Mouse (Mus musculus): ENCODE results near the gene Hacd4. TPM values are rescaled to one million over a fixed set of nuclear protein-coding genes. Genes with fewer than 3 reads are reported as not detected.

The Hacd4 gene
- polyA plus RNA-seq, 1 experiment from 2014 or later, result 2.8 TPM

- no peak for ATAC-seq
- Histone ChIP-seq H3K27me3 (replicated peaks; ENCODE audit: control insufficient read depth, insufficient read depth, low read length) (no peaks in the 10 kb centered on the region), H3K27ac (ENCODE audit: low read length) (no peak overlapping the region), H3K4me1 (replicated peaks; ENCODE audit: control insufficient read depth, insufficient read depth, low read length) (peaks cover 9% of the 10 kb centered on the region), H3K9me3 (ENCODE audit: control insufficient read depth, low read length) (no peaks in the 10 kb centered on the region), H3K4me2 (ENCODE audit: low read length) (peak overlapping the region; percentile 56), H3K36me3 (ENCODE audit: control insufficient read depth, insufficient read depth) (no peaks in the 10 kb centered on the region), H3K4me3 (replicated peaks; ENCODE audit: low read length) (peak overlapping the region; percentile 36), H3K9ac (replicated peaks; ENCODE audit: low read depth, low read length) (peak overlapping the region; percentile 51)
- 33% methylated on average over 4 of the region's 4 CpGs for WGBS
These were observed 232 bp upstream of the Hacd4 start for GRCm38 (mm10) chr4:88438990-88439329.

GRCm38 (mm10) chr4:88437917-88438316 is 811 bp downstream of the Hacd4 start:
- H3K4me1 ChIP-seq (replicated peaks; ENCODE audit: control insufficient read depth, insufficient read depth, low read length), result peaks cover 9% of the 10 kb centered on the region
- no peak overlapping the region for H3K27ac ChIP-seq (ENCODE audit: low read length)
- no peak overlapping the region for H3K9ac ChIP-seq (replicated peaks; ENCODE audit: low read depth, low read length)
- H3K4me3 ChIP-seq (replicated peaks; ENCODE audit: low read length), result no peak overlapping the region
- ATAC-seq, result no peak
- no peaks in the 10 kb centered on the region for H3K9me3 ChIP-seq (ENCODE audit: control insufficient read depth, low read length)
- H3K27me3 ChIP-seq (replicated peaks; ENCODE audit: control insufficient read depth, insufficient read depth, low read length), result no peaks in the 10 kb centered on the region
- H3K4me2 ChIP-seq (ENCODE audit: low read length), result no peak overlapping the region
- 43% methylated on average over 2 of the region's 2 CpGs for WGBS
- no peaks in the 10 kb centered on the region for H3K36me3 ChIP-seq (ENCODE audit: control insufficient read depth, insufficient read depth)

- H3K4me3 ChIP-seq (replicated peaks; ENCODE audit: low read length), result no peak overlapping the region
- H3K4me1 ChIP-seq (replicated peaks; ENCODE audit: control insufficient read depth, insufficient read depth, low read length), result peaks cover 9% of the 10 kb centered on the region
- no peak overlapping the region for H3K9ac ChIP-seq (replicated peaks; ENCODE audit: low read depth, low read length)
- H3K27ac ChIP-seq (ENCODE audit: low read length), result no peak overlapping the region
- no peak for ATAC-seq
- WGBS, result 80% methylated on average over 3 of the region's 3 CpGs
- H3K27me3 ChIP-seq (replicated peaks; ENCODE audit: control insufficient read depth, insufficient read depth, low read length), result no peaks in the 10 kb centered on the region
- H3K36me3 ChIP-seq (ENCODE audit: control insufficient read depth, insufficient read depth), result no peaks in the 10 kb centered on the region
- H3K9me3 ChIP-seq (ENCODE audit: control insufficient read depth, low read length), result no peaks in the 10 kb centered on the region
- no peak overlapping the region for H3K4me2 ChIP-seq (ENCODE audit: low read length)
These were observed 1.6 kb downstream of the Hacd4 start for GRCm38 (mm10) chr4:88437166-88437565.

GRCm38 (mm10) chr4:88436593-88437165 is 2.0 kb downstream of the Hacd4 start:
- ATAC-seq, result no peak
- H3K4me3 ChIP-seq (replicated peaks; ENCODE audit: low read length), result no peak overlapping the region
- peaks cover 9% of the 10 kb centered on the region for H3K4me1 ChIP-seq (replicated peaks; ENCODE audit: control insufficient read depth, insufficient read depth, low read length)
- 92% methylated on average over 6 of the region's 6 CpGs for whole genome bisulfite sequencing
- H3K27ac ChIP-seq (ENCODE audit: low read length), result no peak overlapping the region
- no peaks in the 10 kb centered on the region for H3K36me3 ChIP-seq (ENCODE audit: control insufficient read depth, insufficient read depth)
- H3K9ac ChIP-seq (replicated peaks; ENCODE audit: low read depth, low read length), result no peak overlapping the region
- no peak overlapping the region for H3K4me2 ChIP-seq (ENCODE audit: low read length)
- H3K27me3 ChIP-seq (replicated peaks; ENCODE audit: control insufficient read depth, insufficient read depth, low read length), result no peaks in the 10 kb centered on the region
- no peaks in the 10 kb centered on the region for H3K9me3 ChIP-seq (ENCODE audit: control insufficient read depth, low read length)

- H3K27me3 ChIP-seq (replicated peaks; ENCODE audit: control insufficient read depth, insufficient read depth, low read length), result no peaks in the 10 kb centered on the region
- no peak for ATAC-seq
- no peaks in the 10 kb centered on the region for H3K36me3 ChIP-seq (ENCODE audit: control insufficient read depth, insufficient read depth)
- no peaks in the 10 kb centered on the region for H3K9me3 ChIP-seq (ENCODE audit: control insufficient read depth, low read length)
- no peak overlapping the region for H3K27ac ChIP-seq (ENCODE audit: low read length)
- no peak overlapping the region for H3K9ac ChIP-seq (replicated peaks; ENCODE audit: low read depth, low read length)
- no peaks in the 10 kb centered on the region for H3K4me1 ChIP-seq (replicated peaks; ENCODE audit: control insufficient read depth, insufficient read depth, low read length)
- no peak overlapping the region for H3K4me2 ChIP-seq (ENCODE audit: low read length)
- no peak overlapping the region for H3K4me3 ChIP-seq (replicated peaks; ENCODE audit: low read length)
- WGBS, result 84% methylated on average over 8 of the region's 8 CpGs
These were observed 6.2 kb downstream of the Hacd4 start for GRCm38 (mm10) chr4:88432412-88433024.

- Histone ChIP-seq H3K4me2 (ENCODE audit: low read length) (no peak overlapping the region), H3K9me3 (ENCODE audit: control insufficient read depth, low read length) (no peaks in the 10 kb centered on the region), H3K4me3 (replicated peaks; ENCODE audit: low read length) (no peak overlapping the region), H3K36me3 (ENCODE audit: control insufficient read depth, insufficient read depth) (no peaks in the 10 kb centered on the region), H3K9ac (replicated peaks; ENCODE audit: low read depth, low read length) (no peak overlapping the region), H3K27me3 (replicated peaks; ENCODE audit: control insufficient read depth, insufficient read depth, low read length) (no peaks in the 10 kb centered on the region), H3K4me1 (replicated peaks; ENCODE audit: control insufficient read depth, insufficient read depth, low read length) (no peaks in the 10 kb centered on the region), H3K27ac (ENCODE audit: low read length) (no peak overlapping the region)
- no peak for ATAC-seq
- 89% methylated on average over 2 of the region's 2 CpGs for WGBS
These were observed 11.0 kb downstream of the Hacd4 start for GRCm38 (mm10) chr4:88427630-88428239.

GRCm38 (mm10) chr4:88424563-88424962 is 14.2 kb downstream of the Hacd4 start:
- H3K4me1 ChIP-seq (replicated peaks; ENCODE audit: control insufficient read depth, insufficient read depth, low read length), result no peaks in the 10 kb centered on the region
- H3K4me3 ChIP-seq (replicated peaks; ENCODE audit: low read length), result no peak overlapping the region
- no peaks in the 10 kb centered on the region for H3K36me3 ChIP-seq (ENCODE audit: control insufficient read depth, insufficient read depth)
- H3K27me3 ChIP-seq (replicated peaks; ENCODE audit: control insufficient read depth, insufficient read depth, low read length), result no peaks in the 10 kb centered on the region
- no peak overlapping the region for H3K4me2 ChIP-seq (ENCODE audit: low read length)
- H3K9me3 ChIP-seq (ENCODE audit: control insufficient read depth, low read length), result no peaks in the 10 kb centered on the region
- no peak overlapping the region for H3K9ac ChIP-seq (replicated peaks; ENCODE audit: low read depth, low read length)
- H3K27ac ChIP-seq (ENCODE audit: low read length), result no peak overlapping the region
- ATAC-seq, result no peak

GRCm38 (mm10) chr4:88419378-88419777 is 19.4 kb downstream of the Hacd4 start:
- no peak overlapping the region for H3K4me3 ChIP-seq (replicated peaks; ENCODE audit: low read length)
- WGBS, result 93% methylated on average over 5 of the region's 5 CpGs
- no peak overlapping the region for H3K4me2 ChIP-seq (ENCODE audit: low read length)
- ATAC-seq, result no peak
- no peaks in the 10 kb centered on the region; the same call in 1 of the 2 replicates for H3K4me1 ChIP-seq (replicated peaks; ENCODE audit: control insufficient read depth, insufficient read depth, low read length)
- H3K27ac ChIP-seq (ENCODE audit: low read length), result no peak overlapping the region
- H3K36me3 ChIP-seq (ENCODE audit: control insufficient read depth, insufficient read depth), result no peaks in the 10 kb centered on the region
- H3K9me3 ChIP-seq (ENCODE audit: control insufficient read depth, low read length), result no peaks in the 10 kb centered on the region
- no peaks in the 10 kb centered on the region for H3K27me3 ChIP-seq (replicated peaks; ENCODE audit: control insufficient read depth, insufficient read depth, low read length)
- H3K9ac ChIP-seq (replicated peaks; ENCODE audit: low read depth, low read length), result no peak overlapping the region

GRCm38 (mm10) chr4:88415017-88415416 is 23.7 kb downstream of the Hacd4 start:
- no peaks in the 10 kb centered on the region; the same call in 1 of the 2 replicates for H3K4me1 ChIP-seq (replicated peaks; ENCODE audit: control insufficient read depth, insufficient read depth, low read length)
- no peak overlapping the region for H3K9ac ChIP-seq (replicated peaks; ENCODE audit: low read depth, low read length)
- no peaks in the 10 kb centered on the region for H3K27me3 ChIP-seq (replicated peaks; ENCODE audit: control insufficient read depth, insufficient read depth, low read length)
- H3K4me3 ChIP-seq (replicated peaks; ENCODE audit: low read length), result no peak overlapping the region
- ATAC-seq, result no peak
- peaks cover 4% of the 10 kb centered on the region; the same call in 1 of the 2 replicates for H3K36me3 ChIP-seq (ENCODE audit: control insufficient read depth, insufficient read depth)
- WGBS, result 26% methylated on average over 2 of the region's 2 CpGs
- no peak overlapping the region for H3K27ac ChIP-seq (ENCODE audit: low read length)
- no peak overlapping the region for H3K4me2 ChIP-seq (ENCODE audit: low read length)
- no peaks in the 10 kb centered on the region for H3K9me3 ChIP-seq (ENCODE audit: control insufficient read depth, low read length)
